Mouse (Mus musculus) layer of hippocampus, adult 9-10 months (tissue): ENCODE results near the gene Cyp2d26.
"Not testable (repeated sequence)": the region's sequence is repeated elsewhere in the genome, so short reads cannot be mapped to it uniquely, and the experiment has no call there.

Experiments
- DNase-seq: peaks from one replicate; pipeline ENCODE4 v3.0.0; 2022; ENCODE audit warnings: low spot score

The Cyp2d26 gene

DNA sequence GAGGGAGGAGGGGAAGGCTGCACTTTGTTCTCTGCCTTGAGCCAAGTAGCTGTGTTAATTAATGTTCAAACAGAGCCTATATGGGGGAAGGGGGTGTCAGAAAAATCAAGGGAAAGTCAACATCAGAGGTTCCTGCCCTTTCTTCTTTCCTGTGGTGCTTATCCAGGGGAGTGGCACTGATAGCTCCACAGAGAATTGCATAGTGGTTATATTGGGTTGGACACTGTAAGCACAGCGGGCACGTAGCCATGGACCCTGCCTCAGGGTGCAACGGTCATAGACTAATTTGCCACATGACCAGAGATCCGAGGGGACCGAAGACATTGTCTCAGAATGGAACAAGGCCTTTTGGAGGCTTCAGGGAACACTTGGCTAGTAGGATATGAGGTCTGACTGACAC lies at the start of gene Cyp2d26:
Gene Cyp2d26 (minus strand): TSS at position 18 of the 400 bp plus-strand sequence.
- no peak for DNase-seq

DNA sequence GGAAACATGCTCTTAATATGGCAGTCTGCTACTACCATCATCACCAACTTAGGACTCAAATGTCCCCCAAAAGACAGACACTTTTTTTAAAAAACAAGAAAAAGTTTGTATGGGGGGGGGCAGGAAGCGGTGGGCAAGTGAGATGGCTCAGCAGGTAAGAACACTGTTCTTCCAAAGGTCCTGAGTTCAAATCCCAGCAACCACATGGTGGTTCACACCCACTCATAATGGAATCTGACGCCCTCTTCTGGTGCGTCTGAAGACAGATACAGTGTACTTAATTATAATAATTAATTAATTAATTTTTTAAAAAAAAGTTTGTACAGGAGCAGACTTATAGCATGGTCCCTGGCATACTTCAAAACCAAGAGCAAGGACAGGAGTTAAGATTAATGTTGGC lies 45.1 kb upstream of the Cyp2d26 start:
- DNase-seq, result no peak

DNA sequence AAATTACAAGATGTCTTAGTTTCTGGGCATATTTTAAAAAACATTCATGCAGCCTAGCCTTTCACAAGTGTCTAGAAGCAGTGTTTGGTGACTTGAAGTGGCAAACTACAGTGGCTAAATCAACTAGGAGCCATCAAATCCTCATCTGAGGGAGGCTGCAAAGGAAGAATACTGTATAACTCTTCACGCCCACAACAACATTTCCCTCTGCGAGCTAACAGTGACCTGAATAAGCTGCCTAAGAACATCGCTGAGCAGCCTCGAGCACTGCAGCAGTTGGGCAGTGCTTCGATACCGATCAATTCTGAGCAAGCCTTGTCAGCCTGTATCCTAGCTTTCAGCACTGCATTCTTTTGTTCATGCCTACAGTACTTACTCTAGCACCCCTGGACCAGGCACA lies 35.8 kb upstream of the Cyp2d26 start:
- no peak for DNase-seq

DNA sequence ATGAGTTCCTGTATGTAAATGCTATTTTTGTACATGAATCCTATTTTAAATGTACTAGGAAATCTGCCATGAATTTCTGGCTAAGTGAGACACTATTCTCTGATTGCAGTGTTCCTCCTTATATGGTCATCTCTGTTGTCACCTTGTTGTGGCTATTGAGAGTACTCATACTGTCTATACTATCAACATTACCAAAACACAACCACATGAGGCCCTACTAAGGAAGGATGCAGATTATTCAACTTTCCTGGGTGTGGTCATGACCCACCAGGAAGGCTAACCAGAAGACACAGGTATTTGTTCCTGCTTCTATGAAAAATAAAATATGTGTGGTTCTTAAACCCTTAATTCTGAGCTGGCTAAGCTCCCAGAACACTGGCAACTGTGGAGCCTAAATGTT lies 31.8 kb upstream of the Cyp2d26 start:
- DNase-seq, result no peak

DNA sequence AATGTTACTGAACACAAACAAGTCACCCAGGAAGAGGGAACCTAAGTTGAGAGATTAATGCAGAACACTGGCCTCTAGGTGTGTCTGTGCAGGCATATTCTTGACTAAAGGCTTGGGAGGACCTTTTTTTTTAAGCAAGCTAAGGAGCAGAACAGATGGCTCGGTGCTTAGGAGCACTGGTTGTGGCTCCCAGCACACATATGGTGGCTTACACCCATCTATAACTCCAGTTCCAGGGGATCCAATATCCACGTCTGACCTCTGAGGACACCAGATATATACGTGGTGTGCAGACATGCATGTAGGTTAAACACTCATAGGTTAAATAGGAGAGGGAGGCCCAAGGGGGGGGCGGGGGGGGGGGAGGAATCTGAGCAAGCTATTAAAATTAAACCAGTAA lies 28.3 kb upstream of the Cyp2d26 start:
- no peak for DNase-seq

DNA sequence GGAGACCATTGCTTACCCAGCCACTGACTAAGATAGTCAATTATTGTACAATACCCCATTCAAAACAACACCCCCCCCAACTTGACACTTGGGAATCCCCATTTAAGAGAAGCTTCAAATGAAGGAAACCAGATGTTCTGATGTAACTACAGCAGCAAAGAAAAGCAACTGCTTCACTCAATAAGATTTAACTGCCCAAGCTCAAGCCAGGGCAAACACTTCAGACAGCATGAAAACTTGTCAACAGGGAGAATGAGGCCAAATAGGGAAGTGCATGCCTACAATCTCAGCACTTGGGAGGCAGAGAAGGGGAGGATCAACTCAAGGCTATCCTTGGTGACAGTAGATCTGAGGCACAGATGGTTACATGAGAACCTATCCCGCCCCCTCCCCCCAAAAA lies 27.6 kb upstream of the Cyp2d26 start:
- no peak for DNase-seq

DNA sequence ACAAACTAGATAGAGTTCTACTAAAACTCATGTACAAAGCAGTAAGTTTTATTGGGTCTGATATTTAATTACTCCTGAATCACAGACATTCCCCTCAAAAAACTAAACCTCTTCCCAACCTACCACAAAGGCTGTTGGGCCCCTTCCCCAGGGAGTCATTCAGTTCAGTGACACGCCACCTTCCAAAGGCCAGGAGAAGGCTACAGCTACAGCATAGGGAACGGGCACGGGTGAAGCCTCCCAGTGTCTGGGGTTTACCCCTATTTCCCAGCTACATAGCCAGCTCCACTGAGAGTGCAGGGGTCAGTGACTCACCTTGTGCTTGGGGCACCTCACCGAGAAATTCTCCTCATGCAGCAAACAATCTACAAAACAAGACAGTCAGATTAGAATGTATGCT lies 21.2 kb upstream of the Cyp2d26 start:
- DNase-seq, result no peak

DNA sequence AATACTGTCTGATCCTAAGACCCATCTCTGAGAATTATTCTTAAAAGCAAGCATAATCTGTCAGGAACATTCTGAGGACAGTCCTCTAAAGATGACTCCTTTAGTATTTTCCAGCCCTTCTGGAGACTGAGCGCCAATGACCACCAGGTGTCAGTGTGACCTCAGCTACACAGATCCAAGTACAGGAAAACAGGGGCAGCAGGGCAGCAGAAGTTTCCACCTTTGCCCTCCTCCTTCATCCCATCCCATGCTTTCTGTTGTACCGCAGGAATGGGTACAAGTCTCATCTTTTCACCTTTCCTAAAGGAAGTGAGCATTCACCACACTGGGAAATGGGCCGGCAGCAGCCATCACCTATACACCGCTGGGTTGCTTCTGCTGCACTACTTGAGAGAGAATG lies 20.7 kb upstream of the Cyp2d26 start:
- peak; percentile 32 for DNase-seq

DNA sequence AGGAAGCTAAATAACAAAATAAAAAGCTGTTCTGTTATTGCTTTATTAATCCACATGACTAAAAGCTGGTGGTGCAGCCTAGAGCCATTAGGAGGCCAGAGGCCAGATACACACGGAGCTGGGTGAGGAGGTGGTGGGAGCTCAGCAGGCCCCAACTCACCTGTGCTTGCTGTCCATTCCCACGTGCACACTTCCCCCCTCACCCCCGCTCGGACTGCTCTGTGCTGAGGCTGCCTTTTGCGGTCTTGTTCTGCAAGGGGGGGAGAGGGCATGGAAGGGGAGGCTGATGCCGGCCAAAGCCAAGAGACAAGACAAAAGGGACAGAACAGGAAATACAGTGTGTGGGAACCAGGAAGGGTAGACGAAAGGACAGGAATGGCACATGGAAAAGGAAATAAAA lies 20.2 kb upstream of the Cyp2d26 start:
- DNase-seq, result no peak

DNA sequence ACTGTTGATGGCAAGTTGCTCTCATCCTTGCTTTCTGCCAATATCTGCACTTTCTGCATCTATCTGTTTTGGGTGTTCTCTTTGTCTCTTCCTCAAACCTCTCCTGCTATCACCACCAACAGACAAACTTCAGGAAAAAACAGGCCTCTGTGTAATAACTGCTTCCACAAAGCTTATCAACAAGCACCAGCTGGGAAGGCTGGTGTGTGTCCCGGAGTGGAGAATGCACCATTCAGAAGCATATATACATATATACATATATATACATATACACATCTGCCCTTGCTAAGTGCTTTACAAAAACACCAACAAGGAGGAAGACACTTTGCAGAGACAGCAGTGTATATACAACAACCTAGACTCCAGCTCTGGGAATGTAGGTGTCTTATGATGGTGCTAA lies 16.5 kb upstream of the Cyp2d26 start:
- no peak for DNase-seq

DNA sequence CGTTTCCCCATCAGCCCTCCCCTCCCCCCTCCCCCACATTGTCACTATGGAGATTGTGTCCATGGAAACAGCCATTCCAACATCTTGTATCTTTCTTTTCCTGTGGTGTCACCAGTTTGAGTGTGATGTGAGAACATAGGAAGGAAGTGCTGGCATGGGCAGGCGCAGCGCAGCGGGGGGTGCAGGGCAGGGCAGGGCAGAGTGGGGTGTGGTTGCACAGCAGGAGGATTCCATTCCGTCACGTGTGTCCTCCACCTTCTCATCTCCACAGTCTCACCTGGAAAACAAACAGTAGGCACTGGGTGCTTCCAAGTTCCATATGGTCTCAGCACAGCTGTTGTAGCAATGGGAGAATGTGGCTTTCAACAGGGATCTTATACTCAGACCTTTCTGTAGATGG lies 15.4 kb upstream of the Cyp2d26 start:
- DNase-seq, result no peak

DNA sequence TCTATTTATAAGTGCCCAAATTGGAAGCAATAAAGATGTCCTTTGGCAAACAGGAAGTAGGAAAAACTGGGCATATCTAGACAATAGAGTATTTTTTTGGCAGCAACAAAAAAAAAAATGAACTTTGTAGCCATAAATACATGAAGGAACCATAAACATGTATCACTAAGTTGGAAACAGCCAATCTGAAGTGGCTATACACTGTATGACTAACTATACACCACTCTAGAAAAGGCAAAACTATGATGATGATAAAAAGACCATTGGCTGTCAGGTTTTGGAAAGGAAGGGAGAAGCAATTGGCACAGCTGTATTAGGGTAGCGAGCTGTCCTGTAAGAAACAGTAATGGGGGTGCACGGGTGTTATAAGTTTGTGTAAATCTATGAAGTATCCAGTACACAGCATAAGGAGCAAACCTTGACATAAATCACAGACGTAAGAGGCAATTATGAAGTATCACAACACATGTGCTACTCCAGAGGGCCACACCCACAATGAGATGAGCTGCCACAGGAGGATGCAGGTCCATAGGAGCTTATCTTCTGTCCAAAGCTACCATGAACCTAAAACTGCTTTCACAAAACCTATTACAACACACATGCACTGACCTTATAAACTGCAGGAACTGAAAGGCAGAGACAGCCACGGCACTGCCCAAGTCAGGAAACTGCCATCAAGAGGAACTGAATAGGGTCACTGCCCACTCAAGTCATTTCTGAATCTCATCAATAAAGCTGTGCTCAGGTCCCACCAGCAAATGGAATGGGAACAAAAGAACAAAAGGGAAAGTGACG lies 13.1 kb upstream of the Cyp2d26 start:
- DNase-seq, result no peak

DNA sequence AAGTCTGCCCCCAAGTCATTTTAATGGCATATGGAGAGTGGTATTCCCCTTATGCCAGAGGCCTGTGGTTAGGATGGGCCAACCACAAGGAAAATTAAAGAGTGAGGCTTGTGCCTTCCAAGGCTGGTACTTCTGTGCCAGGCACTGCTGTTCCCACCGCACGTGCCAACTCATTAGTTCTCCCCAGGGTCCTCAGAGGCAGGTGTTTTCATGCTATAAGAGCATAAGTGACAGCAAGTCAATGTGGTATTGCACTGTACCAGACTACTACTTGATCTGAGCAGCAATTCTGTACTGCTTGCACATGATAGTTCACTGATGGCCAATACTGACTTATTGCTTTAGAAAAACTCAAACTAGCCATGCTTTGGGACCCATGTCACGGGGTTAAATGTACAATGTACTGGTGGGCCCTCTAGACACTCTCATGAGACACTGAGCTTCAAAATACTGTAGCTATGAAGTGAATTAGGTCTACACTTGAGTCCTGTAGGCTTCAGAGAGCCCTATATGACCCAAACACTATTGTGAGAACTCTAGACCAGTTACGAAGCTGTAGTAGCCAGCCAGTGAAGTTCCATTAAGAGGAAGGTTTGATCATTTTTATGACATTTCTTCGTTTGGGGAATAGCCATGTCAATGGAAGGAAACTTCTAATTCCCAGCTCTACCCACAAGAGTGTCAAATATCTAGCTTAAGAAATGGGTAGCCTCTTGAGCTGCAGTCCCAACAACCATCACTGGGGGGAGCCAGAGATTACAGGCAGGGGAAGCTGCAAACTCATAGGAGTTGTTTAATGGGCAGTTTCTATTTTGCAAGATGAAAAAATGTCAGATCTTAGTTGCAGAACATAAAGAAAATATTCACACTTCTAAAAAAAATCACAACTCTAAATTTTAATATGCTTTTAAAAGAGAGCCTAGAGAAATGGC lies 10.9 kb upstream of the Cyp2d26 start:
- DNase-seq, result peak; percentile 81

DNA sequence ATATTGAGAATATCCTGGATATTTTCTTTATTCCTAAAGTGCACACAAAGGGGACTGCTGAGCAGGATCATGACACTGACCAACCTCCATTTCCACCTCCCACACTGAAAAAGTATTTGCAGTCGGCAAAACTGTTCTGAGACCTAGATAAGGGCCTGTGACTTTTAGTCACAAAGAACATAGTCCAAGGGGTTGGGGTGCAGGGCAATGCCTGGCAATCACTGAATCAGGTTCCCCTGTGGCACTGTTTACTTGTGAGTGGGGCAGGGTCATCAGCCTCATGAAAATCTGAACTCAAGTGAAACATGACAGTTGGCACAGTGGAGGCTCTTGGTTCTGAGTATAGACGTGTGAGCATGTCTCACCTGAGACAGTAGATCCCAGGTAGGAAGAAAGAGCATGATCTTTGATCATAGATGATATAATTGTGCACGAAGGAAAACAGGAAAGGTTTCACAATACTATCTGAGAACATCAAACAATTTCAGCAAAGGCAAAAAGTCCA lies 1.9 kb upstream of the Cyp2d26 start:
- DNase-seq, result no peak

DNA sequence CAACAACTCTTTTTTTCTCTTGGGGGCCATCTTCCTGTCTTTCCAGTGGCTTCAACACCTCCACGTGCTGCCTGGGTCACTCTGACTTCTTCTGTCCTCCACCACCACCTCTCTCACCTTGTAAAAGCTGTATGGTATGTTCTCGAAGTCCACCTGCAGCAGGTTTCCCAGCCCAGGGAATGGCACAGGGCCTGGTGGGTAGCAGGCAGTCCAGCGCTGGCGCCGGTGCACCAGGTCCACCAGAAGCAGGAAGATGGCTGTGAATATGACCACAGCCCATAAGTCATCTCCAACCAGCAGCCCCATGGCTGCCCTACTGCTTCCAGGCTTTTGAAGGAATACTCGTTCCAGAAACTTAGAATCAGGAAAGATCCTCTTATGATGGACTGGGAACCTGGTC lies 226 bp downstream of the Cyp2d26 start:
- DNase-seq, result no peak

DNA sequence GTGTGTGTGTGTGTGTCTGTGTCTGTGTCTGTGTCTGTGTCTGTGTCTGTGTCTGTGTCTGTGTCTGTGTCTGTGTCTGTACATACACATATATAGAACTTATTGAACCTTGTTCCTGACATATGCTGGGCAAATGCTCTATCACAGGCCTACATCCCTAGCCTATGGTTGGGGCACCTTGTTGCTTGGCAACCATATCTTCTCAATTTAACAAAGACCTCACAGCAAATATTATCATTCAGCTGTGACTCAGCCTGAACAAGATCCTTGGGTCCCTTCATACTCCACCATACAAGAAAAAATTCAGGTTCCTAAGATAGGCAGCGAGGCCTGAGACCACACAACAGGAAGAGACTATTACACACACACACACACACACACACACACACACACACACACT lies 640 bp downstream of the Cyp2d26 start:
- no peak for DNase-seq

DNA sequence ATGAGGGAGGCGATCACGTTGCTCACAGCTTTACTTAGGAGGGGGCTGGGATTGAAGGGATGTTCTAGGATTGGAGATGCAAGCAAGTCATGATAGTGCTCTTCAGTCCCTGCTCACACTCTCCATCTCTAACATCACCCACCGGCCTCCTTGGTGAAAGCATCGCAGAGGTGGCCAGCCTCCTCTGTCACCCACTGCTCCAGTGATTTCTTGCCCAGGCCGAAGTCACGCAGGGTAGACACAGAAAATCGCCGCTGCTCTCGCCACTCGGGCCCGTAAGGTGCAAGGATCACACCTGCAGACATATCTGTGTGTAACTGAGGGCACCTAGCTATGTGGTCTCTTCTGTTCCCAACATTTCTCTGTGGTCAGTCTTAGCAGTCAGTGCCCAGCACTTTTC lies 1.5 kb downstream of the Cyp2d26 start:
- DNase-seq, result no peak

DNA sequence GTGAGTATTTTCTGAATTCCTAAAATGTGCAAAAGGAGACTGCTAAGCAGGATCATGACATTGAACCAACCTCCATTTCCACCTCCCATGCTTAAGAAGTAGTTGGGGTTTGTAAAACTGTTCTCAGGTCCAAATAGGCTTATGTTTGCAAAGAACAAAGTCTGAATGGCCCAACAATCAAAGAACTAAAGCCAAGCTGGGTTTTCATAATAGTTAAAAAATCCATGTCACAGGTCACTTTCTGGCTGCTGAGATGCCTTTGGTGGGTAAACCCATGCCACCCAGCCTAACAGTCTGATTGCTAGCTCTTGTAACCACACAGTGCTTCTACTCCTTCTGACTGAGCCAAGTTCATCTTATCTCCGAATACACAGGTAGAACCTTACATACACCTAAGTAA lies 9.5 kb downstream of the Cyp2d26 start:
- no peak for DNase-seq

DNA sequence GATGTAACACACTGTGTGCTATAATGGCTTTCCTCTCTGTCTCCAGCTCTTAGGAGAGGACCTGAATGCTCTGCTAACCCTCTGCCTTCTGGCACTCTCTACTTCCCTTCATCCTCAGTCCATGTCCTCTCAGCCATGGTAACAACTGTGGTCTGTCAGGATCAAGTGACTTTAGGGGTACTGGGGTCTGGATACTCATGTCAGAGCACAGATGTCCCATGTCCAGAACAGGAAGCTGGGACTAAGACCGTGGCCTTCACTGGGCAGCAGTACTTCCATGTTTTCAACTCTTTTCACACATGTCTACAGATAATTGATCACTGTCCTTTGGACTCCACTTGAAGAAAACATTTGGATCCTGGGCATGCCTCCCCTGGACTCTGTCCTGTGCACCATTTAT lies 10.3 kb downstream of the Cyp2d26 start:
- no peak for DNase-seq

DNA sequence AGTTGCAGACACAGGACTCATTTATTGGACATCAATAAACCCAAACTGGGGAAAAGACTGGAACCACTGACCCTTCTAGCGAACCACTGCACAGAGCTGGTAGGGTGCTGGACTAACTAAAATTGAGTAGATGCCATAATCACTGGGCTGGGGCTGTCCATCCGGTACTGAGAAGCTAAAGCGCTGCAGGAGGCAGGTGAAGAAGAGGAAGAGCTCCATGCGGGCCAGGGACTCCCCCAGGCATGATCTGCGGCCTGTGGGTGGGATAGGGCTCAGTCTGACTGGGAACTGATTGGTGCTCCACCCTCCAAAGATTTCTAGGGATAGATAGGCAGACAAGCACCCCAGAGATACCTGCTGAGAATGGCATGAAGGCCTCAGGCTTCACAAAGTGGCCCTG lies 16.2 kb downstream of the Cyp2d26 start:
- not testable (repeated sequence) for DNase-seq

DNA sequence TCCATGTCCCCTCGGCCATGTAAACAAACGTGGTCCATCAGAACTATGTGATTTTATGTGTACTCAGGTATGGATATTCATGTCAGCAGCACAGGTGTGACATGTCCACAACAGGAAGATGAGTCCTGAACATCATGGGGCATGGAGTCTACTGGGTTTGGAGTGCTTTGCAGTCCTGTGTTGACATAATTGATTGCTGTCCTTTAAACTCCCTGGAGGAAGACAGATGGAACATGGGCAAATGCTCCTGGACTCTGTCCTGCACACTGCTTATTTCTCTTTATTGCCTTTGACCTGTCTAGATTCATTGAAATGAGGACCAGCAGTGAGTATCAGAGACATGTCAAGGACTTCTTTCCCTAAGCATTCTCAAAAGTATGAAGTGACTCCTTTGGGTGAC lies 28.2 kb downstream of the Cyp2d26 start:
- DNase-seq, result no peak

DNA sequence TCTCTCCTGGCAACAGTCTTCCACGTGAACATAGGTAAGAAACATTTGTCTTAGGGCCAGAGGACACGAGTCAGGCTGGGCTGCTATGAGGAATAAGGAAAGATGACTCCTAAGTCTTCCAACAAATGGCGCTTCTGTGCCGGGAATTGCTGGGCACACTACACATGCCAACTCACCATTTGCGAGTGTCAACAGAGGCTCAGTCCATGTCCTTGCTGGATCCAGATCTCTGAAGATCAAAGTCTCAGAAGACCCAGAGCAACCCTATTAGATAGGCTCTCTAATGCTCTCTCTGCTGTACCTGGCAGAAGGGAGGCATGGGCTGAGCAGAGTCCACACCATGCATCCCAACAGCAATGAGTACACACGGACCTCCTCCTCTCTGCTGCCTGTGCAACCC lies 29.2 kb downstream of the Cyp2d26 start:
- DNase-seq, result no peak
